Mouse (Mus musculus) frontal cortex, adult 2 months (tissue): ENCODE data around the gene Ccdc162. TPM values are rescaled to one million over a fixed set of nuclear protein-coding genes. Genes with fewer than 3 reads are reported as not detected.

ENCODE experiments used
- DNase-seq, 2 experiments: peaks; one replicate each; pipeline ENCODE4 v3.0.0; 2022; ENCODE audit warnings: low spot score in 1 of 2; ENCODE audit errors: extremely low spot score in 1 of 2
- polyA plus RNA-seq: library from polyadenylated mRNA; depleted of rRNA; stranded (reverse); fragments of >200 nt; gene quantifications from 2 replicates; pipeline ENCODE4 v1.2.3, GENCODE M21; 2012

Gene Ccdc162
- polyA plus RNA-seq, 1 experiment, result 1.4 TPM

DNA sequence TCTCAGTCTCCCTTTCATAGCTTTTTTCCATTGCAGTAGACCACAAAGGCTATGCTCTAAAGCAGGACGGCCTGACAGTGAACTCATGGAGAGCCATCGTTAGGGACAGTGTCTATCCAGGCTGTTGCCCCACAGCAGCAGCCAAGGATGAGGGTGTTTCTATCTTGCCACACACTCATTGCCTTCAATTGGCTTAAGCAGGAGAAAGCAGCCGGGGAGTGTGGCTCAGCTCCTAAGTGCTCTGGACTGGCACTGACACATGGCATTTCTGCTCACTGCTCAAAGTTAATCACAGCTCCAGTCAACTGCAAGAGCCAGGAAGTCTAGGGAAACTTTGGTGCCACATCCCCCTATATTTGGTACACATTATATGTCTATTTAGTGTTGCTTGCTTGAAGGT lies 64.9 kb downstream of the Ccdc162 start:
- DNase-seq, result no peak

DNA sequence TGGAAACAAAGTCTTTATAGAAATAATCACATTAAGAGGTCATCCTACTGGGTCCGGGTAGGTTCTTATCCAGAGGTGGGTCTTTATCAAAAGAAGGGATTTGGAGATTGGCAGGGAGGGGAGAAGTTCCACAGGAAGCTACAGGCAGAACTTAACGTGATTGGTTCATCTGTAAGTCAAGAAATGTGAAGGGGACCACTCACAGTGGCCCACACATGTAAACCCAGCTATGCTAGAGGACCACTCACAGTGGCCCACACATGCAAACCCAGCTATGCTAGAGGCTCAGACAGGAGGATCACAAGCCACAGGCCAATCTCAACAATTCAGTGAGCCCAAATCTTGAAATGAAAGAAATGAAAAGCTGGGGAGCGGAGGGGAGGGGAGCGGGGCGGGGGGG lies 67.2 kb downstream of the Ccdc162 start:
- DNase-seq, result no peak

DNA sequence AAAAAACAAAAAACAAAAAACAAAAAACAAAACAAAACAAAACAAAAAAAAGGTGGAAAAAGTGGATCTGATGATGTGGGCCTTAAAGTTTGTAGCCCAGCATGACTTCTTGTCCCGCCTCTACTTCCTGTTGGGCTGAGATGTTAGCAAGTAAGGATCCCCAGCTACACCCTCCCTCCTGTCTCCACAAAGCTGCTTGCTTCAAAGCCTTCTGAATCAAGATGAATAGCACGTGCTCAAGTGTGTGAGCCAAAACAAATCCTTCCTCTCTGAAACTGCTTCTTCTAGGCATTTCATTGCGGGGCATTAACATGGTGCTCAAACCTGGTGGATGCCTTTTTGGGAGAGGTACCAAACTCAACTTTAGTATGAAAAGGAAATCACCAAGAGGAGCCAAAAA lies 77.7 kb downstream of the Ccdc162 start:
- DNase-seq, result no peak

DNA sequence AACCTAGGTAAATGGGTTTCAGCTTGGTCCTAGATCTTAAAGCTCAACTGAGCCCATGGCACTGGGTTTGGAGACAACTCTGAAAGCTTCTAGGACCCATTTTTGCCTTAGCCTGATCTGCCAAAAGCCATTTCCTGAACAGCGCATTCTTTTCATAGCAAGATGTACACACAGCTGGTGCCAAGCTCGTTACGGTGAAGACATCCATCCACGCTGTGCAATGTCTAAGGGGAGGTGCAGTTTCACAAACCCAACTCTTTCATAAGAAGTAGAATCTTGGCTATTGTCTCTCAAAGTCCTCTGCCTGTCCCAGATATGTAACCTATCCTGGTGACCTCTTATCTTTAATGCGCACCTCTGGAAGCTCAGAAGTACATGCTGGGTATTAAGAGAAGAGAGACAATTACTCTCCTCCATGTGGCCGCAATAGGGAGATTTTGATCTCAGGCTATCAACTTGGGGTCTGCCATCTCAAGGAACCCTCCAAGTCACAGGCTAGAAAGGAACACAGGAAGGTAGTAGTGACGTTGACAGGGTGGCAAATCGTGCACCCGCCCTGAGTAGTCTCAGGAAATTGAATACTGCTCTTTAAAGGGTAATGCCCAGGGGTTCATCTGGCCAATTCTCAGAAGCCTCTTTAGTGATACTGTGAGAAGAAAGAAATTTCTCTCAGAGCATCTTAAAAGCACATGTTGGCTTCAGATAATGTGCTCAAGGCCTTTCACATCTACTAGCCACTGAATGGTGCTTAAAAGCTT lies 81.0 kb downstream of the Ccdc162 start:
- DNase-seq, result peak in 1 of 2 experiments; percentile 16

DNA sequence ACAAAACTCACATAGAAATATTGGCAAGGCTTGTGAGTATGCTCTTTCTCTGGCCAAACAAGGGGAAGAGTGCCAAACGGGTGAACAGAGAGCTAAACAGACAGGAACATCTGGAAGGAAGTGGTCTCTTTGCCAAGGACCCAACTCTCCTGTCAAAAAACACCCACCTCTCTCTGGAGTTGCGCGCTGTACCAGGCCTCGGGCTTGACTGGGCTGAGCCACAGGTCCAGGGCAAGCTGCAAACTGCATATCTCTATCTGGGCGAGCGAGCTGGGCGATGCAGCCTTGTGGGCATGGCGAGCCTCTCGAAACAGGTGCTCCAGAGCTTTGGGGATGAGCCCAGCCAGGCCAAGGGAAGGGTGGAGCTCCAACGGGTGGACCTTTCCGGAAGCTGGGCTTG lies 82.6 kb downstream of the Ccdc162 start:
- no peak for DNase-seq

DNA sequence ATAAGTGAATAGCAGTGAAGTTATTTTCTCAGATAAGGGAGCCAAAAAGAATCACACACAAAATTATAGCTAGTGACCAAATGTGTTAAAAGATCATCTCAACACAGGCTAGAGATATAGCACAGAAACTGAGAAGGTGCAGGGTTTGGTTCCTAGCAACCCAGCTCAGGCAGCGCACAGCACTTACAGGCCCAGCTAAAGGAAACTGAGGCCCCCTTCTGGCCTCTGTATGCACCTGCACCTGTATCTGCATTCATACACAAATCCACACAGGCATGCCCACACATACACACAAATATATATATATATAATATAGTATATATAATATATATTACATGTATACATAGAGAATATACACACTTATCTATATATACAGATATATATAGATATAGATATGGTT lies 84.4 kb downstream of the Ccdc162 start:
- DNase-seq, result no peak

DNA sequence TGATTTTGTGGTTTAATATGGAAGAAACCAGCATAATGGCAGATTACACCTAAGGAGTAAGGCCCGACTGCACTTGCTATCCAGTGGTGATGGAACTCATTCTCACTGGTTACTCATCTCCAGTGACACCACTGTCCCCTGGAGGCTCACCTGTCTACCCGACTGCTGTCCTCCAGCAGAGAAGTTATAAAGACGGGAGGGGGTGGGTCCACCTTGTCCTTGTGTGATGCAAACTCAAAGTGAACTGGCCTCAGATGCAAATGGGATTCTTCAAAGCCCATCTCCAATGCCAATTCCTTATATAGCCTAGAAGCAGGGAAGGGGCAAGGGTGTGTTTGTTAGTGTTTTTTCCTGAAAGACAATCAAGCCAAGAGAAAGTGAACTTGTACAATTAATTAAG lies 89.4 kb downstream of the Ccdc162 start:
- DNase-seq, result no peak

DNA sequence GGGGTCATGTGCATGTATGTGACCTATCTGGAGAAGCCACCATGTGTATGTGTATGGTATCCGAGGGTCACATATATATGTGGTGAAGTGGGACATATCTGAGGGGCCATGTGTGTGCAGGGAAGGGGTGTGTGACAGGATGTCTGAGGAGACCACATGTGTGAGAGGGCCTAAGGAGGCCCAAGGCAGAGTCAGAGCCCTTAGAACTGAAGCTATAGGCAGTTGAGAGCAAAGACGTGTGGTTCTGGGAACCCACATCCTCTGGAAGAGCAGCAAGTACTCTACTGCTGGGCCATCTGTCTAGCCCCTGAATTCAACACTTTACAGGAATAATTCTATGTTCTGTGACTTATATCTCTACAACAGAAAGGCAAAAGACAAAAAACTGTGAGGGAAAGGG lies 96.4 kb downstream of the Ccdc162 start:
- DNase-seq, result no peak

DNA sequence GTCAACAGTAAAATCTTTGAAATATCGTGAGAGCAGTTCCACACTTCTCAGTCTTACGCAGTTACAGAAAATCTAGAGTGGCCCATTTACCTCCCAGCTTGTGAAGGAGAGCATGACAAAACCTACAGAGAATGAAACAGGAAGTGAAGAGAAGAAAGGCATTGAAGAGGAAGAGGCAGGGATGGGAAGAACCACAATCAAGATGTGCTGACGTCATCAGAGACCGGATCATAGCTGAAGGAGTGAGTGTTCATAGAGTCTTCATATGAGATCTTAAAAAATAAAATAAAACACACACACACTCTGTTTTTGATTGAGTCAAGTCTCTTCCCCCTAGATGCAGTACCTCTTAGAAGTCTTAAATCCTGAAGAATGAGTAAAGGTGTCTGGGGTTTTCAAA lies 100.9 kb downstream of the Ccdc162 start:
- no peak for DNase-seq

DNA sequence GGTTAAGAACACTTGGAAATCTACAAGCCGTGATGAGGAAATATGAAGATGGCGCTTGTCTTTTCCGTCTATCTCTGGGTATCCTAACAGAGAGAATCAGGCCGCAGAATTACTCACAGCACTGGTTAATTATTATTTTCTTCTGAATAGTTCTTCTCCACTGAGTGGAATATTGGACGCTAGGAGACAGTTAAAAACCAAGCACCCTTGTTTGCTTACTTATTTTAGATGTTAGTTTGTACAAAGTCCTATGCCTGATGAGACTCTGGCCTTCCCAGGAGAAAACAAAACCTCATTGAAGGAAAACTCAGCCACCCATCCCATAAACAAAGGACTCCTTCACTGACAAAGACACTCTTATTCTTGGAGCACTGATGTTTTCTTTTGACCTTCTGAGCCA lies 104.5 kb downstream of the Ccdc162 start:
- DNase-seq, result no peak

DNA sequence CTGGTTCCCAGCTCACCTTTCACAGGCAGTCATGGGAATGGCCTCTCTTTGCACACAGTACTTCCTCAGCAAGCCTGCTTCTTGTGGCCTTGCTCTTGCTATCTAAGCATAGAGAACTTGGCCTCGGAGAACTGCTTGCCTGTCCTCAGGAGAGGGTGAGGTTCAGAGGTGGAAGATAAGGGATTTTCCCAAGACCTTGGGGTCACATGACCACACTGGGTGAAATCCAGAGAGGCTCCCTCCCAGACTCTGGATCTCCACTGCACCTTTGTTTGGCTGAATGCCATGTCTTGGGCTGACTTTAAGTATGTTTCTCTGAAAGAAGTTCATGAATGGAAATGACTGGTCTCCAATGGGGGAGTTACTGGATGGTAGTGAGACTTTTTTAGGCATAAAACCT lies 107.0 kb downstream of the Ccdc162 start:
- no peak for DNase-seq

DNA sequence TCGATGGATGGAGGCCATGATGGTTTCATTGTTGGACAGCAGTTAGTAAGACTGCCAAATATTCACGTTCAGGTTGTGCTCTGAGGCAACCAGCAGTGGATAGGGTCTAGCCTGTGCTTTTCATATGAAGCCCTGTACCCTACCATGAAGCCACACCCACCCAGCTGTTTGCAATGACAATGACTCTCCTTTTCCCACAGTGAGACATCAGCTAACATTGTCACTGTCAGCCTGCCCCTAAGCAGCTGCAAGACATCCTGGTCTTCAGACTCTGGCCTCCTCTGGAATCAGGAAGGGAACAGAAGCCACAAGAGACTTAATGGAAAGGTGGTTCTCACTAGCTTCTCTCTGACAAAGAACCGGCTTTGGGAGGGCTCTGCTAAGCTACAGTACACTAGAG lies 107.9 kb downstream of the Ccdc162 start:
- DNase-seq, result no peak

DNA sequence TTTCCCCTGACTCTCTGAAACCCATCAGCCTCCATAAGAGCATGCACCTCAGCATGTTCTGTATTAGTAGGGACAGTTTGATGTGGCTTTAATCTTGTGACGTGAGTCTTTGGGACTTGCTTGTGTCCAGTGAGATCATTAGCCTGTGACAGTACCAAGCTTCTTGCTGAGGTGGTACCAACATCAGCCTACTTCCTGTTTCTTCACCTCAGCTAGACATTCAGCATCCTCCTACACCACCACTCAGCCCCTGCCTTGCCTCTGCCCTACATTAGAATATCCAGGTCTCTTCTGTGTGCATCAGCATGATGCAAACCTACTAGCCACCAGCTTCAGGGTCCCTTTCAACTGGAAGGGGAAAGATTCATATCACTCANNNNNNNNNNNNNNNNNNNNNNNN lies 113.8 kb downstream of the Ccdc162 start:
- no peak for DNase-seq

DNA sequence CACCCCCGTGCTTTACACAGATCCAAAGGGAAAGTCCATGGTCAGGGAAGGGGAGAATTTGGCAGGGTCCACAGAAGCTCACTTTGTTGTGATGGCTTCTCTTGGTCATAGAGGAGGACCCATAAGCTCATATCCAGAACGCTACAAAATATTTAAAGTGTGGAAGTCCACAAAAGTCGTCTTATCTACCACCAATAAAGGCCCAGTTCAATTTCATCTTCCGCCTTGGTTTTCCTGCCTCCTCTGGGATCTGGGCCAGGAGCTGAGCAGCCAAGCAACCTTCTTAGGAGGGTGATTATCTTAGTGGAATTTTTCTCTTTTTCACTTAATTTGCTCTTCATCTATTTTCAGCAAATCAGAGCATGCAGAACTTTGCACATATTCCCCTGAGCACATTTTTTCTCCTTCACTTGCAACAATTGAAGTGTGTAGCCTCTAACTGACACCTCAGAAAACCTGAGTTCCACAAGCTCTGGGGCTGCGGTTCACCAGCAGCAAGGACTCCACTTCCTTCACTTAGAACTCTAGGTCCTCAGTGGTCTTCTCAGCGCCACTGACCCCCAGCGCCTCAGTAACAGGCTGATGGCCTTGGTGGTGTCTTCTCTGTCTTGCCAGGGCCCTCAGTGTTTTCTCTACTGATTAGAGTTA lies 114.4 kb downstream of the Ccdc162 start:
- DNase-seq, result peak in 1 of 2 experiments; percentile 19

DNA sequence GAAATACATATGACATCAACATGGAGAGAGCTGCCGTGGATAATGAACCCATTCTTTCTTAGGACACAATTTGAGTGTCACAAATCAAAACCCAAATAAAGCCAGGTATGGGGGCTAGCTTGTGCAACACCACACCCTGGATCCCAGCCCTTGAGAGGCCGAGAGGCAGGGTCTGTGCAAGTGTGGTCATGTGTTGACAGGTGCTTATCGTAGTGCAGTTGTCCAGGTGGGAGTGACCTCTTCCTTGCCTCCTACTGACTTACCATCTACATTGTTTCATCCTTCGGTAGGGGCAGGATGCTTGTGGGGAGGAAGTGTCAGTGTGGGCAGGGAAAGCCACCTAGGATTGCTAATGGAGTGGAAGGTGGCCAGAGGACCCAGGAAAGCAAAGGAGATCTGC lies 115.1 kb downstream of the Ccdc162 start:
- DNase-seq, result no peak

DNA sequence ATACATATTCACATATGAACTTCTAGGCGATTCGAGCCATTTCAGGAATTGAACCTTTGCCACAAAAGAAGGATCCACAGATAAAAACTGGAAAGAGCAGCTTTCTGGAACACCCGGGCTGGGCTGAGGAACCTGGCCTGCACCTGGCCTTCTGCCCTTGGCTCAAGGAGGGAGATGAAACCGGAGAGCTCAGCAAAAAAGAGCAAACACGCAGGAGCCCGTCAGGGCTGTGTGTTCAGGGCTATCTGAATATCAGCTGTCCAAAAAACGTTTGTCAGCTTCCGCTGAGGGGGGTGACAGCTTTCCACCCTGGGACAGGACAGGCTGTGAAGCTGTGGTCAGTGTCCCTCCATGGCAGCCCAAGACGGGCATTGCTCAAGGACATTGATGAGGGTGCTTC lies 117.4 kb downstream of the Ccdc162 start:
- no peak for DNase-seq

DNA sequence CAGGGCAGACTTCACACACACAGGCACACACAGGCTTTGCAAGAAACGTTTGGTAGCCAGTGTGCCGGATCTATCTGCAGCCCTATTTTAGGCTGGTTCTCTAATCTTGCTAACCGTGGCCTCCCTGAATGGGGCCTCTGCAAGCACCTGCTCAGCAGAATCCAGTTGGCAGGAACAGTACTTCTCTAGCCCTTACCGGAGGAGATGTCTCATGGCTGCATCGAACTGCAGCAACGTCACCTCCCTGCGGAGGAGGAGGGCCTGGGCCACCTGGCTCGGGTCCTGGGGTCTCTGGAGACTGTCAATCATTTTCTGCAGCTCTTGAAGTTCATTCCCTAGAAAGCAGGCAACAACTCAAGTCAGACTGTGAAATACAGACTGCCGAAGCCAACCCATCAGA lies 118.2 kb downstream of the Ccdc162 start:
- DNase-seq, result no peak

DNA sequence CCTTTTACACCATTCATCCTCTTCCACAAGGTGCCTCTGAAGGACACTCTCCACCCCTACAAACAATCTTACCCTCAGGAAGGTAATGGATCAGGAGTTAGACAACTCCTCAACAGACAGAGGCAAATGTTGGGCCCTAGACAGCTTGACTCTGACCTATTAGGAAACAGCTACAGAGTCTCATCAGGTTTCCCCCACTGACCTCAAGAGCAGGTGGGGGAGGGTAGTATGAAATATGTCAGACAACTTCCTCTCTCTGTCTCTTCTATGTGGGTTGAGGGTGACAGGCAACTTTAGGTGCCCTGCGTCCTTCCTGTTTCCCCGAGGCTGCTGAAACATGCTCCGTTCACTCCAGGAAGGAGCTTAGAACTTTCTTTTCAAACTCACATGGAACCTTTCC lies 120.9 kb downstream of the Ccdc162 start:
- no peak for DNase-seq

DNA sequence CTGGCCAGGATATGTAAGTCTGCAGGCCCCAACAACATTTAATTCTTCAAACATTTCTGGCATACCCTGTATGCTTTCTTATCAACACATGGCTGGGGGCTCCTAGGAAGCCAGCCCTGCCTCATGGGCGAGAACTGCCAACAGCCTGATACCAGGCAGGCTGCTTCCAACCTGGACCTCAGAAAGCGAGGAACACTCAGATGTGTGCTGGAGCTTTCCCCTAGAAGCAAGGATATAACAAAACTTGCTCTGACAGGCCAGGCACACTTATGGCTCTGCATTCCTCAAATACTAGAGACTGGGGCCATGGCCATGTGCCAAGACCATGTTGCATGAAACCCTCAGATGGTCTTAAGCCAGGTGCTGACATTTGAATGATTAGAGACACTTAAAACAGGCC lies 121.5 kb downstream of the Ccdc162 start:
- DNase-seq, result no peak

DNA sequence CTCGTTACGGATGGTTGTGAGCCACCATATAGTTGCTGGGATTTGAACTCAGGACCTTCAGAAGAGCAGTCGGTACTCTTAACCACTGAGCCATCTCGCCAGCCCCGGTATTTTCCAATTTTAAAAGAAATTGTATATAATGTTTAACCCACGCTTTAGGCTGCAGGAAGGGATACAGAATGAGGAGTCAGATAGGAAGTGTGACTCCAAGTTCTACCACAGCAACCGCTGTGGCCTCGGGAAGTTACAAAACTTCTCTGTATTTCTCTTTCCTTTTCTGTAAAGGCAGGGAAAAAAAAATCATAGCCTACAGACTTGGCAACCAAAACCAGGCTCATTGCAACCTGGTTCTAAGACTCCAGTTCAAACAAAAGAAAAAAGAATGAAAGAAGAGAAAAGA lies 122.0 kb downstream of the Ccdc162 start:
- no peak for DNase-seq

DNA sequence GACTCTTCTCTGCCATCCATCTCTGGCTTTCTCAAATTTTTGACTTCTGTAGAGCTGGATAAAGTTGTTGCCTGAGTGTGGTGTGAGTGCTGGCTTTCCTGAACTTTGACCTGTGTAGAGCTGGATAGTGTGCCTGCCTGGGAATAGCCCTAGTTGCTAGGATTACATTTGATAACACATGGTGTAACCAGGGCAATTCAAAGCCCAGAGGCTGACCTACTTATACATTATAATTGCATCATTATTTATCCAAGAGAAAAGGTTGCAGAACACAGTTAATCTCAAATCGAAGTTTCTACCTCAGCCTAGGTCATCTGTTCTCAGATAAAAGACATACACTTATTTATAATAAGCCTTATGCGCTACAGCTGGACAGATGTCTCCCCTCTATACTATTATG lies 127.8 kb downstream of the Ccdc162 start:
- no peak for DNase-seq
